Mouse (Mus musculus) liver, postnatal 0 days (tissue): ENCODE data around the gene Dab1.

Source experiments
- CTCF ChIP-seq: sonication (generic); IDR thresholded peaks from 2 replicates; pipeline ENCODE4 v1.5.1; 2016; ENCODE audit warnings: antibody characterized with exemption, low read depth
- EP300 ChIP-seq: IDR thresholded peaks from 2 replicates; pipeline ENCODE4 v1.6.1; 2016; ENCODE audit warnings: antibody characterized with exemption, low read depth, mild to moderate bottlenecking

DNA sequence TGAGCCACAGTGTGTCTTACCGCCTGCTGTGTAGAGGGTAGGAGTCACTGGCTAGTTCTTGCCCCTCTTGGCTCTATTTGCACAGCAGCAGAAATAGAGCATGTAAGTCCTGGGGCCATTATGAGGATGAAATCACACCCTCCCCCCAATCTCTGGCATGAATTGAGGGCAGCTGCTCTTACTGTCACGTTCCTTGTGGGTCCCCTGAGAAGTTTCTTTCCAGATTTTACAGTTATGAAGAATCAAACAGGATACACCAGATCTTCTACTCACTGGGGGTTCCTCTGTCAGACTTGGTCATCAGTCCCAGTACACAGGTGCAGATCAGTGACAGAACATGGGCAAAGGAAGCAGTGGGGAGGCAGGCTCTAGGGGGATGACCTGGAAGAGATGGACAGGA, 825.8 kb downstream of the Dab1 start:
- TF ChIP-seq EP300 (no peak), CTCF (no peak)
